Mouse (Mus musculus) Patski (cell line): ENCODE measurements at regions not wholly inside any gene's neighbourhood (a gene's known extent, or its start where the extent isn't known, plus 50 kb on each side); places are given as distances from the start of the nearest gene placed in this dataset.

ENCODE experiments used
- ATAC-seq: fragments of 100-300 bp; one replicate; pipeline ENCODE4 v1.8.0; 2021
- CTCF ChIA-PET: fragments of 350-600 bp; sonication (Branson Sonifier 250); formaldehyde crosslinking; loops from one replicate; lab custom pipeline; 2022; ENCODE audit warnings: inconsistent platforms; lab: Charles Lee
- POLR2A ChIA-PET: fragments of 350-600 bp; sonication (Branson Sonifier 250); formaldehyde crosslinking; loops from one replicate; lab custom pipeline; 2022; ENCODE audit warnings: antibody characterized with exemption, inconsistent platforms; lab: Charles Lee
- DNase-seq: peaks from one replicate; pipeline ENCODE4 v3.0.0-alpha.2; 2011; ENCODE audit warnings: low read depth, low spot score
- H3K27me3 ChIP-seq: fragments of 371-371 bp; one replicate; pipeline ENCODE4 v1.5.1; 2021
- CTCF ChIP-seq: fragments of 100-300 bp; IDR thresholded peaks from one replicate; pipeline ENCODE4 v1.5.1; 2021
- in situ Hi-C: fragments of 300-500 bp; cut with MboI; formaldehyde crosslinking; loops from 3 replicates; pipeline ENCODE4 v1.11.1; 2018; ENCODE audit warnings: low pct_unique_long_range_greater_than_20kb, mixed read lengths

DNA sequence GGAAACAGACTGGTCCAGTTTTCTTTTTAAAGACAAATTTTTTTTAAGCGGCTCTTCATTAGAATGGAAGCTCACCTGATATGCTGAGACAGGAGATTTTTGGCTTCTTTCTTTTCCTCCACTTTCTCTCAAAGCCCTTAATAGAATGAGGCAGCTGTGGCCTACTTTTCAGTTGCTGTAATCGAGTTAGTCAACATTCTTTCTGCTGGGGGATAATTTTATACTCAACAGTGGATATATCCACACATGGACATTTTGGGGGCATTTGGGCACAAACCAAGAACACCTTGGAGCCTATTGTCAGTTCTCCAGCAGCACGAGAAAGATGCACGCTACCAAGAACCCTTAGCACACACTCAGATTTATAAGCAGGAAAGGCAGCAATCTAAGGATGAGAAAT, 415.3 kb upstream of the Sox9 start:
- DNase-seq (no peak), ATAC-seq (no peak)
- ChIA-PET CTCF (no interaction called here), POLR2A (no interaction called here)
- TF ChIP-seq CTCF: no peak
- in situ Hi-C loops: no loop called here
- no peaks in the 10 kb centered on the region for H3K27me3 ChIP-seq

DNA sequence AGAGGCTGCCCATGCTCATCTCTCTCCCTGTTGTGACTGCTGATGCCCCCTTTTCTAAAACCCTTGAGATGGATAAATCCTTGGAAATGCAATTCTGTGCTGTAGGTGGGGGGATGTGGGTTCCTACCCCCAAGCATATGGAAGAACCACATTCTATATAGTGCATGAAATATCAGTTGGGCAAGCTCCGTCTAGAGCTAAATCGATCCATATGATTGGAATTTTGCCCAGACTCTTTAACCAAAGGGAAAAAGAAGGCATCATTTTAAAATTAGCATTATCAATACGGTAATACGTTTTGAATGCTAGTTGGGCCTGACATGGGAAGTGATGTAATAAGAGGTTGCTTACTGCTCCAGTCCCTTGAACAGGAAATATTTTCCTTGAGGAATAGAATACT, 411.1 kb upstream of the Sox9 start:
- in situ Hi-C loops: no loop called here
- no peak for TF ChIP-seq CTCF
- POLR2A ChIA-PET: no interaction called here
- CTCF ChIA-PET: no interaction called here
- DNase-seq: no peak
- ATAC-seq: no peak
- H3K27me3 ChIP-seq: no peaks in the 10 kb centered on the region

GRCm38 (mm10) chr11:112400069-112400468, 382.0 kb upstream of the Sox9 start:
- no peak for DNase-seq
- no peak for TF ChIP-seq CTCF
- CTCF ChIA-PET: no interaction called here
- in situ Hi-C loops: no loop called here
- ATAC-seq: no peak
- H3K27me3 ChIP-seq: no peaks in the 10 kb centered on the region
- POLR2A ChIA-PET: no interaction called here

GRCm38 (mm10) chr11:112407681-112408080, 374.3 kb upstream of the Sox9 start:
- ATAC-seq (no peak), DNase-seq (no peak)
- no peak for TF ChIP-seq CTCF
- ChIA-PET POLR2A (no interaction called here), CTCF (no interaction called here)
- in situ Hi-C loops: no loop called here
- H3K27me3 ChIP-seq: no peaks in the 10 kb centered on the region

DNA sequence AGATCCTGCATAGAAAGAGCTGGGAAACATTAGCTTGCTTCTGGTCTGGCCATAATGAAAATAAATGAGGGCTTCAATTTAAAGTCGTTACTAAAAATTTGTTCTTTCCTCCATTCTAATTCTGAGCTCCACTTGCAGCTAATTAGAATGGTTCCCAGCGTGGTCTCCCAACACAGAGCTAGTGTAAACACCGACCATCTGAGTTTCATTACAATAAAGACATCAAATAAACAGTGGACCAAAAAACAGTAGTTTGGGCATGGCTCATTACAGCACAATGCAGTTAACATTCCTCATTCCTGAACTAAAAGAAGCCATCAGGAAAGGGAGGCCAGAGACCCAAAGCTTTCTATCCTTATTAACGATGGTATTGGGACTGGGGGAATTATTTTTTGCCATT, 369.6 kb upstream of the Sox9 start:
- in situ Hi-C loops: no loop called here
- ChIA-PET CTCF (no interaction called here), POLR2A (interaction anchor here (0.6 kb wide), 1 partner anchor 133 kb away, joined by 7 read pairs; no protein-coding TSS in a partner anchor)
- H3K27me3 ChIP-seq: peaks cover 4% of the 10 kb centered on the region
- TF ChIP-seq CTCF: no peak
- ATAC-seq (no peak), DNase-seq (no peak)

DNA sequence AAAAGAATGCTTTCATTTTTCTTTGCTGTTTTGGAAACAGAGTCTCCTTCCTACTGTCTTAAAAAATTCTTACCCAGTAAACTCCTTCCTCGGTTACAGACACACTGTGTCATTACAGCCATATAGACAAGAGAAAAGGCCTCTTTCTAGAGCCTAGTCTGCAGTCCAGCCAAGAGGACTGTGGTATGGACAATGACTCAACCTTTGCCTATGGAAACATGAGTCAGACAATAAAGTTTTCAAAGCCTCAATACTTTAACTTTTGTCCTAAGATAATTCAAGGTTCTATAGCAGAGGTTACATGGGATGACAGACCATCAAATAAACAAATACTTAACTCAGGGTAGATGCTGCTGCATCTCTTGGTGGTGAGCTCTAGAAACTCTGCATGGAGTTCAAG, 339.4 kb upstream of the Sox9 start:
- DNase-seq (no peak), ATAC-seq (no peak)
- ChIA-PET POLR2A (no interaction called here), CTCF (no interaction called here)
- in situ Hi-C loops: no loop called here
- no peaks in the 10 kb centered on the region for H3K27me3 ChIP-seq
- no peak for TF ChIP-seq CTCF

GRCm38 (mm10) chr11:112443890-112444289, 338.1 kb upstream of the Sox9 start:
- H3K27me3 ChIP-seq: no peaks in the 10 kb centered on the region
- DNase-seq (no peak), ATAC-seq (no peak)
- POLR2A ChIA-PET: no interaction called here
- no peak for TF ChIP-seq CTCF
- in situ Hi-C loops: no loop called here
- CTCF ChIA-PET: interaction anchor here (0.6 to 1.1 kb wide), 2 partner anchors 8 to 21 kb away, joined by 3 read pairs; no protein-coding TSS in a partner anchor

GRCm38 (mm10) chr11:112449632-112450031, 332.4 kb upstream of the Sox9 start:
- CTCF ChIA-PET: interaction anchor here (2.6 kb wide), 1 partner anchor 15 kb away, joined by 8 read pairs; no protein-coding TSS in a partner anchor
- in situ Hi-C loops: no loop called here
- POLR2A ChIA-PET: no interaction called here
- H3K27me3 ChIP-seq: peaks cover 3% of the 10 kb centered on the region
- ATAC-seq (no peak), DNase-seq (no peak)
- TF ChIP-seq CTCF: no peak

GRCm38 (mm10) chr11:112450227-112450626, 331.8 kb upstream of the Sox9 start:
- in situ Hi-C loops: no loop called here
- no peak for TF ChIP-seq CTCF
- ChIA-PET CTCF (interaction anchor here (1.8 to 2.6 kb wide), 2 partner anchors 12 to 15 kb away, joined by 4 to 8 read pairs; no protein-coding TSS in a partner anchor), POLR2A (no interaction called here)
- H3K27me3 ChIP-seq: peaks cover 3% of the 10 kb centered on the region
- DNase-seq (no peak), ATAC-seq (no peak)

DNA sequence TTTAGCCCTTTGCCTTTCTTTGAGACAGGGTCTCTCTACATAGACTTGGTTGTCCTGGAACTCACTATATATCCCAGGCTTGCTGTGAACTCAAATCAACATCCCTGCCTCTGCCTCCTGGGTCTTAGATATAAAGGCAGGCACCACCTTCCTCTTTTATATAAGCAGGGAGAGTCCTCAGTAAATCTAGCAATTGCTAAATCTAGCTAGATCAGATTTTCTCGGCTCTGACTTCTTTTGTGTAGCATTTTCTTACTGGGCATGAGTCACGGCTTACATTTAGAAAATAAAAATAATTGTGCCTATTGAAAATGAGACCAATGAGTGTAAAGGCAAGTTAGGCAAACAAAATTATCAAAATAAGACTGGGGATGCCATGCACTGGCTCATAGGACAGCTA, 323.9 kb upstream of the Sox9 start:
- CTCF ChIA-PET: no interaction called here
- DNase-seq (no peak), ATAC-seq (no peak)
- TF ChIP-seq CTCF: no peak
- in situ Hi-C loops: no loop called here
- no peaks in the 10 kb centered on the region for H3K27me3 ChIP-seq
- POLR2A ChIA-PET: no interaction called here

DNA sequence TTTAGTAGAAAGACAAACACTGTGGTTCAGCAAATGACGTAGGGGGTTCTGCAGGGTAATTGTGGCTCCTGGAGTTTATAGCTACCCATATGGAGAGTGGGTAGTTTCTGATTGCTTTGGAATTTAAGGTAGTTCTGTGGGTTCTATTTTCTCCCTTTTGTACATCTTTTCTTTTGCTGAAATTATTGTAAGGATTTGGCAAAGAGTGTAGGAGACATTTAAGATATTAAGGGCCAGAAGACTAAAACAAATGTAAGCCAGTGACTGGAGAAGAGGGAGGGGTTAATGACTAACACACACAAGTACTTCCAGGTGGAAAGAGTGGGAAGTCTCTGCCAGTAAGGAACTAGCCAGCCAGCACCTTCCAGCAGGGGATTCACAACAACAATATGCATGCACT, 318.9 kb upstream of the Sox9 start:
- no peak for TF ChIP-seq CTCF
- in situ Hi-C loops: no loop called here
- ChIA-PET POLR2A (interaction anchor here (0.7 kb wide), 1 partner anchor 46 kb away, joined by 3 read pairs; no protein-coding TSS in a partner anchor), CTCF (no interaction called here)
- ATAC-seq (no peak), DNase-seq (no peak)
- H3K27me3 ChIP-seq: no peaks in the 10 kb centered on the region

DNA sequence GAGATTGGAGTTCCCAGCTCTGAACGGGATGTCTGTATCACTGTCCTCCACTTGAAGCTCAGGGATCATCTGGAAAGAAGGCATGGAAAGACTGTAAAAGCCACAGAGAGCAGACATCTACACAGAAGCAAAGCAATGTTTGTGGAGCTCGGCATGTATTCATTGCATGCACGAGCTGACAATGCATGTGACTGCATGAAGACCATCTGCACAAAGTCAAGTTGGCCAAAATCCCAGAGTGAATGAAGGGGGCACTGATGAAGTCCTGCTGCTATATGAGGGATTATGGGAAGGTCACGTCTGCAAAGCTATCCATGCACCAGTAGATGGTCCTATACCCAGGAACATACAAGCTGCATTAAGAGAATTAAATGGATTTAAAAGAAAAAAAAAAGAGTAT, 317.6 kb upstream of the Sox9 start:
- POLR2A ChIA-PET: no interaction called here
- in situ Hi-C loops: no loop called here
- DNase-seq: no peak

More for the DNA sequence above, 317.6 kb upstream of the Sox9 start:
- H3K27me3 ChIP-seq: no peaks in the 10 kb centered on the region
- CTCF ChIA-PET: interaction anchor here (1.8 kb wide), 1 partner anchor 14 kb away, joined by 8 read pairs; no protein-coding TSS in a partner anchor
- no peak for TF ChIP-seq CTCF
- no peak for ATAC-seq
